Mouse (Mus musculus): ENCODE measurements around the gene Tmco4. TPM values are rescaled to one million over a fixed set of nuclear protein-coding genes. Genes with fewer than 3 reads are reported as not detected.

The Tmco4 gene
- polyA plus RNA-seq, 1 experiment from 2014 or later = 17.1 TPM

- no peaks in the 10 kb centered on the region for H3K27me3 ChIP-seq (replicated peaks; ENCODE audit: control insufficient read depth, insufficient read depth, low read length)
- H3K4me1 ChIP-seq (ENCODE audit: control insufficient read depth, insufficient read depth, low read length) = peaks cover 47% of the 10 kb centered on the region
- H3K36me3 ChIP-seq (ENCODE audit: control insufficient read depth, insufficient read depth, low read length) = no peaks in the 10 kb centered on the region
- H3K9me3 ChIP-seq (ENCODE audit: control insufficient read depth, low read length) = no peaks in the 10 kb centered on the region
- 82% methylated on average over 4 of the region's 4 CpGs for WGBS
- no peak for ATAC-seq
- H3K4me2 ChIP-seq (ENCODE audit: low read depth, low read length) = no peak overlapping the region
- no peak overlapping the region for H3K9ac ChIP-seq (ENCODE audit: low read depth, low read length)
- H3K27ac ChIP-seq (ENCODE audit: low read length) = no peak overlapping the region
- H3K4me3 ChIP-seq (ENCODE audit: low read length) = no peak overlapping the region
These were observed 114.3 kb downstream of the Tmco4 start for GRCm38 (mm10) chr4:139086984-139087383.

- peaks cover 41% of the 10 kb centered on the region for H3K4me1 ChIP-seq (ENCODE audit: control insufficient read depth, insufficient read depth, low read length)
- H3K9ac ChIP-seq (ENCODE audit: low read depth, low read length) = no peak overlapping the region
- WGBS = 50% methylated on average over 9 of the region's 9 CpGs
- H3K27ac ChIP-seq (ENCODE audit: low read length) = no peak overlapping the region
- H3K4me3 ChIP-seq (ENCODE audit: low read length) = no peak overlapping the region
- H3K36me3 ChIP-seq (ENCODE audit: control insufficient read depth, insufficient read depth, low read length) = no peaks in the 10 kb centered on the region
- H3K4me2 ChIP-seq (ENCODE audit: low read depth, low read length) = 0 out of 2 replicates have a peak overlapping the region, but pooled peaks have one; percentile 20
- no peaks in the 10 kb centered on the region for H3K9me3 ChIP-seq (ENCODE audit: control insufficient read depth, low read length)
- no peaks in the 10 kb centered on the region for H3K27me3 ChIP-seq (replicated peaks; ENCODE audit: control insufficient read depth, insufficient read depth, low read length)
- peak; percentile 65 for ATAC-seq
These were observed 116.4 kb downstream of the Tmco4 start for GRCm38 (mm10) chr4:139088982-139089671.

GRCm38 (mm10) chr4:139090303-139090940 is 117.7 kb downstream of the Tmco4 start:
- 53% methylated on average over 15 of the region's 15 CpGs for WGBS
- H3K4me3 ChIP-seq (ENCODE audit: low read length) = peak overlapping the region; percentile 73
- H3K9me3 ChIP-seq (ENCODE audit: control insufficient read depth, low read length) = no peaks in the 10 kb centered on the region; the same call in 1 of the 2 replicates
- peak overlapping the region; percentile 82 for H3K9ac ChIP-seq (ENCODE audit: low read depth, low read length)
- H3K4me2 ChIP-seq (ENCODE audit: low read depth, low read length) = peak overlapping the region; percentile 97
- no peaks in the 10 kb centered on the region for H3K36me3 ChIP-seq (ENCODE audit: control insufficient read depth, insufficient read depth, low read length)
- H3K27me3 ChIP-seq (replicated peaks; ENCODE audit: control insufficient read depth, insufficient read depth, low read length) = no peaks in the 10 kb centered on the region
- H3K27ac ChIP-seq (ENCODE audit: low read length) = no peak overlapping the region
- ATAC-seq = no peak
- H3K4me1 ChIP-seq (ENCODE audit: control insufficient read depth, insufficient read depth, low read length) = peaks cover 41% of the 10 kb centered on the region

DNA sequence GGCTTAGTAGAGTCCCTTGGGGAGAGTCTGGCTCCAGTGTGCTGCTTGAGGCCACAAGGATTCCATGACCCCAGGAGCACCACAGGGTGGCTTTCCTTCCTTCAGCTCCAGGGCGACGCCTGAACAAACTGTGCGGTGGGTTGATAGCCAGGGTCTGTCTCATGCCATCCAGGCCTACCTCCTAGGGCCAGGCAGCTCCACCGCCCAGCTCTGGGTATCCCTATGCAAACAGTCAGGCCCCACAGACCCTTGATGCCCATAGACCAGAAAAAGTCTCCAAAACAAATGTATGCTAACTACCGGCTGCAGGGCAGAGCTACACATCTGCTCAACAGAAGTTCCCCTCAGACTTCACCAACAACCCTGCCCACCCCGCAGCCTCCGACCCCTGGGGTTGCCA is 118.4 kb downstream of the Tmco4 start:
- Histone ChIP-seq H3K4me2 (ENCODE audit: low read depth, low read length) (peak overlapping the region; percentile 97), H3K27me3 (replicated peaks; ENCODE audit: control insufficient read depth, insufficient read depth, low read length) (no peaks in the 10 kb centered on the region), H3K9ac (ENCODE audit: low read depth, low read length) (peak overlapping the region; percentile 82), H3K36me3 (ENCODE audit: control insufficient read depth, insufficient read depth, low read length) (no peaks in the 10 kb centered on the region), H3K27ac (ENCODE audit: low read length) (no peak overlapping the region), H3K4me1 (ENCODE audit: control insufficient read depth, insufficient read depth, low read length) (peaks cover 41% of the 10 kb centered on the region), H3K9me3 (ENCODE audit: control insufficient read depth, low read length) (no peaks in the 10 kb centered on the region; the same call in 1 of the 2 replicates), H3K4me3 (ENCODE audit: low read length) (peak overlapping the region; percentile 73)
- ATAC-seq = no peak
- WGBS = 57% methylated on average over 7 of the region's 7 CpGs

GRCm38 (mm10) chr4:139091478-139092355 is 119.0 kb downstream of the Tmco4 start:
- 7% methylated on average over 28 of the region's 28 CpGs for WGBS
- H3K4me1 ChIP-seq (ENCODE audit: control insufficient read depth, insufficient read depth, low read length) = peaks cover 41% of the 10 kb centered on the region
- peak overlapping the region; percentile 82 for H3K9ac ChIP-seq (ENCODE audit: low read depth, low read length)
- ATAC-seq = 0 out of 2 replicates have a peak, but pooled peaks have one; percentile 18
- H3K27ac ChIP-seq (ENCODE audit: low read length) = 0 out of 2 replicates have a peak overlapping the region, but pooled peaks have one; percentile 20
- no peaks in the 10 kb centered on the region for H3K27me3 ChIP-seq (replicated peaks; ENCODE audit: control insufficient read depth, insufficient read depth, low read length)
- H3K4me2 ChIP-seq (ENCODE audit: low read depth, low read length) = peak overlapping the region; percentile 97
- no peaks in the 10 kb centered on the region; the same call in 1 of the 2 replicates for H3K9me3 ChIP-seq (ENCODE audit: control insufficient read depth, low read length)
- peak overlapping the region; percentile 73 for H3K4me3 ChIP-seq (ENCODE audit: low read length)
- H3K36me3 ChIP-seq (ENCODE audit: control insufficient read depth, insufficient read depth, low read length) = no peaks in the 10 kb centered on the region

DNA sequence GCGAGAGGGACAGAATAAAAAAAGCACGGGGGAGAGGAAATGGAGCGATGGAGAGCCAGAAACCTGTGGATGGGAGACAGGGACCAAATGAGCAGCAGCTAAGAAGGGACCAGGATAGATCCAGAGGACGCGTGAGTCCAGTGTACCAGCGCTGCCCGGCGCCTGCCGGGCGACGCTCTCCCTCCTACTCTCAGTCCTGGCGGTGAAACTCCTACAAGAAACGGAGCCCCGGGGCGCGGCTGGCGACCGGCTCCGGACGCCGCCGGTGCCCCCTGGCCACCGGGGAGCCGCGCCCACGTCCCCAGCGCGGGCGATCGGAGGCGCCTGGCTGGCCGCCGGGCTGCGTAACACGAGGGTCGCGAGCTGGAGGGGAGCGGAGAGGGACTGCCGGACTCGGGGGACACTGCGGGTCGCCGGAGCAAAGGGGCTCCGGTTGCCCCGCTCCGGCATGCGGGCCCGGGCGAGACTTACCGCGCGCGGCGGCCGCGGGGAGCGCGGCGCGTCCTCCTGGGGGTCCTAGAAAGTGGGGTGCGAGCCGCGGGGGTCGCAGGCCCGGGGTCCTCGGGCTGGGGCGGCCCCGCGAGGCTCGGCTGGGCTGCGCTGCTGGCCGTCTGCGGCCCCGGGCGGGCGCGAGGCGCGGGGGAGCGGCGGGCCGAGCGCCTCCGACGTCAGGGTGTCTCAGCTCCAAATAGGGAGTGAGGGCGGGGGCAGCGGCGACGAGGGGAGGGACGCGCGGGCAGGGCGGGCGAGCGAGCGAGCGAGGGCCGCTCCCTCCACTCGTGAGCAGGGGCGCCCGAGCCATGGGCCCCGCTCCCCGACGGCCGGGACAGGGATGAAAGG is 119.9 kb downstream of the Tmco4 start, which contains the start of gene Nbl1:
TSS of gene Nbl1 (minus strand) at position 638 of the 840 bp plus-strand sequence.
- no peaks in the 10 kb centered on the region for H3K27me3 ChIP-seq (replicated peaks; ENCODE audit: control insufficient read depth, insufficient read depth, low read length)
- peaks cover 41% of the 10 kb centered on the region for H3K4me1 ChIP-seq (ENCODE audit: control insufficient read depth, insufficient read depth, low read length)
- H3K27ac ChIP-seq (ENCODE audit: low read length) = peak within 1 kb of the TSS; percentile 32; the same call in 1 of the 2 replicates
- no peaks in the 10 kb centered on the region; the same call in 1 of the 2 replicates for H3K9me3 ChIP-seq (ENCODE audit: control insufficient read depth, low read length)
- H3K36me3 ChIP-seq (ENCODE audit: control insufficient read depth, insufficient read depth, low read length) = no peaks in the 10 kb centered on the region
- peak within 1 kb of the TSS; percentile 82 for H3K9ac ChIP-seq (ENCODE audit: low read depth, low read length)
- under 1% methylated on average over 100 of the region's 105 CpGs for WGBS
- H3K4me2 ChIP-seq (ENCODE audit: low read depth, low read length) = peak within 1 kb of the TSS; percentile 97
- ATAC-seq = peak; percentile 52
- peak within 1 kb of the TSS; percentile 73 for H3K4me3 ChIP-seq (ENCODE audit: low read length)

- peak overlapping the region; percentile 82 for H3K9ac ChIP-seq (ENCODE audit: low read depth, low read length)
- H3K4me2 ChIP-seq (ENCODE audit: low read depth, low read length) = peak overlapping the region; percentile 97
- H3K27me3 ChIP-seq (replicated peaks; ENCODE audit: control insufficient read depth, insufficient read depth, low read length) = no peaks in the 10 kb centered on the region
- H3K36me3 ChIP-seq (ENCODE audit: control insufficient read depth, insufficient read depth, low read length) = no peaks in the 10 kb centered on the region
- WGBS = 27% methylated on average over 13 of the region's 13 CpGs
- peaks cover 40% of the 10 kb centered on the region for H3K4me1 ChIP-seq (ENCODE audit: control insufficient read depth, insufficient read depth, low read length)
- no peaks in the 10 kb centered on the region; the same call in 1 of the 2 replicates for H3K9me3 ChIP-seq (ENCODE audit: control insufficient read depth, low read length)
- no peak overlapping the region for H3K27ac ChIP-seq (ENCODE audit: low read length)
- no peak for ATAC-seq
- peak overlapping the region; percentile 73 for H3K4me3 ChIP-seq (ENCODE audit: low read length)
These were observed 120.5 kb downstream of the Tmco4 start for GRCm38 (mm10) chr4:139093196-139093530.

DNA sequence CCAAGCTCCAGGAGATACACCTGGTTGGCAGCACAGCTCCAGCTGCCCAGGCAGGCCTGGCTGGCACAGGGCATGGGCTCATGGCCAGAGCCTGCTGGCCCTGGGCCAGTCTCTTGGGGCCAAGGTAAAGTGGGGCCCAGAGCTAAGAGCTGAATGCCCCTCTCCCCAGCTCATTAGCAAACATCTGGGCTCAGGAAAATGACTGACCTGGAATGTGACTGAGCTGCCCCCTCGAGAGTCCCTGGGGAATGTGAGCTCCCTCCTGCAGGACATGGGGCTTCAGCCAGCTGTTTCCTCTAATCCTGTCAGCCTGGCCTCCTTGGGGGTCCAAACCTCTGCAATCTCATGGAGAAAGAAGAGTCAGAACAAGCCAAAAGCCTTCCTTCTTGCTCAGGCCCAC is 122.7 kb downstream of the Tmco4 start:
- Histone ChIP-seq H3K9ac (ENCODE audit: low read depth, low read length) (no peak overlapping the region), H3K9me3 (ENCODE audit: control insufficient read depth, low read length) (no peaks in the 10 kb centered on the region; the same call in 1 of the 2 replicates), H3K27ac (ENCODE audit: low read length) (peak overlapping the region; percentile 33; the same call in 1 of the 2 replicates), H3K27me3 (replicated peaks; ENCODE audit: control insufficient read depth, insufficient read depth, low read length) (no peaks in the 10 kb centered on the region), H3K4me1 (ENCODE audit: control insufficient read depth, insufficient read depth, low read length) (peaks cover 25% of the 10 kb centered on the region), H3K4me2 (ENCODE audit: low read depth, low read length) (no peak overlapping the region), H3K36me3 (ENCODE audit: control insufficient read depth, insufficient read depth, low read length) (no peaks in the 10 kb centered on the region), H3K4me3 (ENCODE audit: low read length) (no peak overlapping the region)
- no peak for ATAC-seq
- 29% methylated on average over 1 of the region's 1 CpGs for WGBS

All from intestine, embryonic 16.5 days (tissue).